Mouse (Mus musculus): ENCODE results near the gene Sik2. TPM values are rescaled to one million over a fixed set of nuclear protein-coding genes. Genes with fewer than 3 reads are reported as not detected.

Sik2 gene
- polyA plus RNA-seq, 1 experiment: 20.2 TPM

DNA sequence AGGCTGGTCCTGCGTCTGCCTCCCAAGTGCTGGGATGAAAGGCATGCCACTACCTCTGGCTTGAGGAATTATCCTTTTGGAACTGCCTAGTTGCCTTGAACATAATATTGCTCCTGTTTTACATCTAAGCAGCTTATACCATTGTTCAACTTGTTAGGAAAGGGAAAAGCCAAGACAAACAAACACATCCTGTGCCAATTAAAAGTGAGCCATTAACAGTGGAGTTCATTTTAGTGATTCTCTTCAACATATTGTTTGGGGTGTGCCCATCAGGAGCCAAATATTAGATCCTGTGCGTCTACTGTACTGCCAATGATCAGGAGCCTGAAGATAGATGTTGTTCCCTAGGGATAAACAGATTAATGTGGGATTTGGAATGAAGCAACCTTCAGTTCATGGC lies 126.7 kb downstream of the Sik2 start:
- 52% methylated on average over 2 of the region's 2 CpGs for WGBS
- TF ChIP-seq CTCF (IDR thresholded peaks at IDR 0.05; ENCODE audit: insufficient read depth, low read length): no peak
- Histone ChIP-seq H3K4me3 (replicated peaks; ENCODE audit: extremely low read depth, low read depth, low read length) (no peak overlapping the region), H3K4me1 (ENCODE audit: control insufficient read depth, insufficient read depth, low read length) (peaks cover 26% of the 10 kb centered on the region)
- no peak for DNase-seq

GRCm38 (mm10) chr9:50877431-50877830 lies 131.4 kb downstream of the Sik2 start:
- no peak for DNase-seq
- TF ChIP-seq CTCF (IDR thresholded peaks at IDR 0.05; ENCODE audit: insufficient read depth, low read length): no peak
- no peak for TF ChIP-seq POLR2A (IDR thresholded peaks at IDR 0.05; ENCODE audit: borderline replicate concordance, extremely low read depth, low read depth, low read length)
- H3K4me1 ChIP-seq (ENCODE audit: control insufficient read depth, insufficient read depth, low read length): 0 out of 2 replicates have a peak, but pooled peaks cover under 1% of the 10 kb centered on the region
- WGBS: 66% methylated on average over 3 of the region's 3 CpGs
- H3K4me3 ChIP-seq (replicated peaks; ENCODE audit: extremely low read depth, low read depth, low read length): no peak overlapping the region

DNA sequence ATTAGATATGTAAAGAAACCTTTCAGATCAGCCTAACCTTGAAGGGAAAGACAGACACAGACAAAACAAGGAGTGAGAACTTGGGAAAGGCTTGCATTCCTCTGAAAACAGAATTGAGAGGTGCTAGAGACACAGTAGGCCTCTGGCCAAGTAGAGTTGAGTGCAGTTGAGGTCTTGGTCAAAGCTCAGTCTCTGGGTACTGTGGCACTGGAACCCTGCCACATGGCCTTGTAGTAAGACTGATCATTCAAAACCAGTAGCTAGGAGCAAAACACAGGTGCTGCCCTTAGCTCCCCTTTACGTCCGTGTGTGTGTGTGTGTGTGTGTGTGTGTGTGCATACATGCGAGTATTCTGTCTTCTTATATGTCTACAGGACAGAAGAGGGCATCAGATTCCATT lies 132.6 kb downstream of the Sik2 start:
- WGBS: 87% methylated on average over 3 of the region's 3 CpGs
- no peak for DNase-seq
- TF ChIP-seq CTCF (IDR thresholded peaks at IDR 0.05; ENCODE audit: insufficient read depth, low read length): no peak
- TF ChIP-seq POLR2A (IDR thresholded peaks at IDR 0.05; ENCODE audit: borderline replicate concordance, extremely low read depth, low read depth, low read length): no peak
- Histone ChIP-seq H3K4me3 (replicated peaks; ENCODE audit: extremely low read depth, low read depth, low read length) (no peak overlapping the region), H3K4me1 (ENCODE audit: control insufficient read depth, insufficient read depth, low read length) (no peaks in the 10 kb centered on the region)

- WGBS: 78% methylated on average over 4 of the region's 4 CpGs
- no peak for TF ChIP-seq POLR2A (IDR thresholded peaks at IDR 0.05; ENCODE audit: borderline replicate concordance, extremely low read depth, low read depth, low read length)
- no peak for TF ChIP-seq CTCF (IDR thresholded peaks at IDR 0.05; ENCODE audit: insufficient read depth, low read length)
- no peak for DNase-seq
- H3K4me1 ChIP-seq (ENCODE audit: control insufficient read depth, insufficient read depth, low read length): no peaks in the 10 kb centered on the region
- no peak overlapping the region for H3K4me3 ChIP-seq (replicated peaks; ENCODE audit: extremely low read depth, low read depth, low read length)
Measured at GRCm38 (mm10) chr9:50875470-50875869, 133.4 kb downstream of the Sik2 start.

DNA sequence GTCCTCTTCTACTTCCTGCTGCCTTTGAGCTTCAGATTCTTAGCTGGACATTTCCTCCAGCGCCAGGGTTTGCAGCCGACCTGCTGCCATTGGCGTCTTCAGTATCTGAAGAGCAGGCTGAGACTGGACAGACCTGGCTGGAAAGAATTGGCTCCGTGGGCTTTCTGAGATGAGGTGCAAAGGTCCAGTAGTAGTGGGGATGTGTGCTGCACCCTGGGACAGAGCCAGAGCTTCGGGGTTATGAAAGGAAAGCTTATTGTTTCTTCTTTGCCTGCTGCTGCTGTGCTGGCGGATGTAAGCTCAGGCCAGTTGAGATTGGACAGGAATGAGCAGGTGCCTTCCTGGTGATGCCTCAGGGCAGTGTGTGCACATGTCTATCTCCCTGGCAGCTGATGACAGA lies 134.8 kb downstream of the Sik2 start:
- H3K4me3 ChIP-seq (replicated peaks; ENCODE audit: extremely low read depth, low read depth, low read length): no peak overlapping the region
- H3K4me1 ChIP-seq (ENCODE audit: control insufficient read depth, insufficient read depth, low read length): no peaks in the 10 kb centered on the region
- no peak for DNase-seq
- 81% methylated on average over 6 of the region's 6 CpGs for WGBS
- TF ChIP-seq CTCF (IDR thresholded peaks at IDR 0.05; ENCODE audit: insufficient read depth, low read length) (no peak), POLR2A (IDR thresholded peaks at IDR 0.05; ENCODE audit: borderline replicate concordance, extremely low read depth, low read depth, low read length) (no peak)

DNA sequence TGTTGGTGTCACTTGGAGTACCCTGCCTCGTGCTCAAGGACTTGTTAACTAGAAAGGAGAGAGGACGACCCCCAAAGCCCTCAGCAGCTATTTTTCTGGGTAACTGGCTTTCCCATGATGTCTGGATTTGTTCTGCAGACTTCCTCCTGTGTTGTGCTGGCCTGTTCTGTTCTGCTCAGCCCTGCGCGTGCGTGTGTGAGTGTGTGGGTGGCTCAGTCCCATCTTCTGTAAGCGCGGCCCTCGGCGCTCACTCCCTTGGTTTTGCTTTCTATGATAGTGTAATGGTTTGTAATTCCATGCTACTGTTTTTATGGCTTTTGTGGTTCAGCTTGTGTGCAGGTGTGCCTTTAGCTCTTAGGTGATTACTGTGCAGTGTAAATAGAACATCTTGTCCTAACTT lies 135.7 kb downstream of the Sik2 start:
- WGBS: 92% methylated on average over 9 of the region's 9 CpGs
- Histone ChIP-seq H3K4me1 (ENCODE audit: control insufficient read depth, insufficient read depth, low read length) (no peaks in the 10 kb centered on the region), H3K4me3 (replicated peaks; ENCODE audit: extremely low read depth, low read depth, low read length) (no peak overlapping the region)
- no peak for DNase-seq
- TF ChIP-seq CTCF (IDR thresholded peaks at IDR 0.05; ENCODE audit: insufficient read depth, low read length) (no peak), POLR2A (IDR thresholded peaks at IDR 0.05; ENCODE audit: borderline replicate concordance, extremely low read depth, low read depth, low read length) (no peak)

DNA sequence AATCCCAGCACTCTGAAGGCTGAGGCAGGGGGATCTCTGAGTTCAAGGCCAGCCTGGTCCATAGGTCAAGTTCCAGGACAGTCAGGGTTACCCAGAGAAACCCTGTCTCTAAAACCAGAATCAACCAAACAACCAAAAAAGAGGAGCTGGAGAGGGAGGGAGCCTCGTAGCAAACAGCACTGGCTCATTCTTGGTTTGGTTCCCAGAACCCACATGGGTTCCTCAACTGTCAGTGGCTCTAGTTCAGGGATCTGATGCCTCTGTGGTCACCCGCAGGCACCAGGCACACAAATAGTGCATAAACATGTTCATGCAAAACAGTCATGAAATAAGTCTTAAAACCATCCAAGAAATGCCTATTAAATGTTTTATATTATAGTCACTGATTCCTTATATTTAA lies 140.7 kb downstream of the Sik2 start:
- TF ChIP-seq CTCF (IDR thresholded peaks at IDR 0.05; ENCODE audit: insufficient read depth, low read length) (no peak), POLR2A (IDR thresholded peaks at IDR 0.05; ENCODE audit: borderline replicate concordance, extremely low read depth, low read depth, low read length) (no peak)
- no peak overlapping the region for H3K4me3 ChIP-seq (replicated peaks; ENCODE audit: extremely low read depth, low read depth, low read length)
- peaks cover 4% of the 10 kb centered on the region; the same call in 1 of the 2 replicates for H3K4me1 ChIP-seq (ENCODE audit: control insufficient read depth, insufficient read depth, low read length)
- no peak for DNase-seq
- 73% methylated on average over 2 of the region's 2 CpGs for WGBS

- Histone ChIP-seq H3K4me1 (ENCODE audit: control insufficient read depth, insufficient read depth, low read length) (peaks cover 4% of the 10 kb centered on the region; the same call in 1 of the 2 replicates), H3K4me3 (replicated peaks; ENCODE audit: extremely low read depth, low read depth, low read length) (no peak overlapping the region)
- no peak for TF ChIP-seq CTCF (IDR thresholded peaks at IDR 0.05; ENCODE audit: insufficient read depth, low read length)
- TF ChIP-seq POLR2A (IDR thresholded peaks at IDR 0.05; ENCODE audit: borderline replicate concordance, extremely low read depth, low read depth, low read length): no peak
- DNase-seq: no peak
- 92% methylated on average over 6 of the region's 6 CpGs for WGBS
Measured at GRCm38 (mm10) chr9:50867015-50867414, 141.9 kb downstream of the Sik2 start.

DNA sequence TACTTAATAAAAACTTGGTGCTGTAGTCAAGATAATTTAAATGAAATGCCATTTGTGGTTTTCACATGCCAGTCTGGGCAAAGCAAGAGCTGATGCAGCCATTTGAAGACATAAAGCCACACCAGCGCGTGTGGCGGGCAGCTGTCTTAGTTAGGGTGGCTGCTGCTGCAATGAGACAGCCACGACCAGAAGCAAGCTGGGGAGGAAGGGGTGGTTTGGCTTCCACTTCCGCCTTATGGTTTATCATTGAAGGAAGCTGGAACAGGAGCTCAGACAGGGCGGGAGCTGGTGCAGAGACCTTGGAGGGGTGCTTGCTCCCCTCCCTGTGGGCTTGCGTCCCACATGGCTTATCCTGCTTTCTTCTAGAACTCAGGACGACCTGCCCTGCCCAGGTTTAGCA lies 143.1 kb downstream of the Sik2 start:
- 43% methylated on average over 8 of the region's 8 CpGs for WGBS
- no peak overlapping the region for H3K4me3 ChIP-seq (replicated peaks; ENCODE audit: extremely low read depth, low read depth, low read length)
- no peak for DNase-seq
- peaks cover 4% of the 10 kb centered on the region; the same call in 1 of the 2 replicates for H3K4me1 ChIP-seq (ENCODE audit: control insufficient read depth, insufficient read depth, low read length)
- TF ChIP-seq POLR2A (IDR thresholded peaks at IDR 0.05; ENCODE audit: borderline replicate concordance, extremely low read depth, low read depth, low read length) (no peak), CTCF (IDR thresholded peaks at IDR 0.05; ENCODE audit: insufficient read depth, low read length) (no peak)

DNA sequence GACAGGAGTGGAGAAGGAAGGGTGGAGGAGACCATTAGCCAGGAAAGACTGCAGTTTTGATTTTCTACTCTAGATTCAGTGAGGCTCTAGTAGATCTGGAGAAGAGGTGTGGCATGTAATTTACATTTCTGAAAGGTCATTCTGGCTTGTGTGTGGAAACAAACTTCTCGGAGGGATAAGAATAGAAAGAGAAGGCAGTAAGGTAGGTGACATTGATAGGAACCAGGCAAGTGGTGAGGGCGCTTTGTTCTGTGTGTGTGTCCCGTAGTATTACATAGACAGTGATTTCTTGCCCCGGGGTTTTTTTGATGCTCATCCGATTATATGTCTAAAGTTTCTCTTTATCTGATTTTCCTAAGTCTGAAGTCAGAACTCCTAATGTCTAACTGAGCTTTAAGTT lies 144.0 kb downstream of the Sik2 start:
- DNase-seq: no peak
- H3K4me1 ChIP-seq (ENCODE audit: control insufficient read depth, insufficient read depth, low read length): peaks cover 4% of the 10 kb centered on the region; the same call in 1 of the 2 replicates
- TF ChIP-seq CTCF (IDR thresholded peaks at IDR 0.05; ENCODE audit: insufficient read depth, low read length): no peak
- no peak for TF ChIP-seq POLR2A (IDR thresholded peaks at IDR 0.05; ENCODE audit: borderline replicate concordance, extremely low read depth, low read depth, low read length)

More for the DNA sequence above, 144.0 kb downstream of the Sik2 start:
- H3K4me3 ChIP-seq (replicated peaks; ENCODE audit: extremely low read depth, low read depth, low read length): no peak overlapping the region
- WGBS: 64% methylated on average over 5 of the region's 5 CpGs
